Mouse (Mus musculus) lung, adult 2 months (tissue): ENCODE measurements around the gene Chd6.

Source experiments
- CTCF ChIP-seq: fragments of 200-500 bp; IDR thresholded peaks from 2 replicates; pipeline ENCODE4 v1.5.1; 2011; ENCODE audit warnings: mild to moderate bottlenecking, low read length, control low read depth; ENCODE audit not compliant: insufficient read depth
- POLR2A ChIP-seq: fragments of 200-500 bp; IDR thresholded peaks from 2 replicates; pipeline ENCODE4 v1.6.1; 2011; ENCODE audit warnings: low read depth, mild to moderate bottlenecking, control low read depth, low read length, borderline replicate concordance; ENCODE audit errors: extremely low read depth

GRCm38 (mm10) chr2:161090746-161091405 is 18.0 kb downstream of the Chd6 start:
- no peak for TF ChIP-seq CTCF
- no peak for TF ChIP-seq POLR2A
